Mouse (Mus musculus): Measurements from ENCODE around the gene Ptprn2. TPM values are rescaled to one million over a fixed set of nuclear protein-coding genes. Genes with fewer than 3 reads are reported as not detected.

The Ptprn2 gene
- polyA plus RNA-seq, 1 experiment from 2014 or later, result 0.05 TPM

- Histone ChIP-seq H3K9ac (no peak overlapping the region), H3K27ac (no peak overlapping the region), H3K36me3 (no peaks in the 10 kb centered on the region), H3K9me3 (replicated peaks) (no peaks in the 10 kb centered on the region), H3K4me3 (replicated peaks) (no peak overlapping the region), H3K4me2 (no peak overlapping the region), H3K27me3 (no peaks in the 10 kb centered on the region), H3K4me1 (replicated peaks) (no peaks in the 10 kb centered on the region)
- ATAC-seq (ENCODE audit: low read depth) (no peak), DNase-seq (no peak)
- WGBS (ENCODE audit: insufficient replicate concordance), result 45% methylated on average over 1 of the region's 1 CpGs
These were observed 267.3 kb downstream of the Ptprn2 start for GRCm38 (mm10) chr12:116752784-116753183.

- Histone ChIP-seq H3K27me3 (no peaks in the 10 kb centered on the region), H3K9me3 (replicated peaks) (no peaks in the 10 kb centered on the region), H3K27ac (no peak overlapping the region), H3K4me2 (no peak overlapping the region), H3K36me3 (no peaks in the 10 kb centered on the region), H3K4me3 (replicated peaks) (no peak overlapping the region), H3K4me1 (replicated peaks) (no peaks in the 10 kb centered on the region), H3K9ac (no peak overlapping the region)
- ATAC-seq (ENCODE audit: low read depth) (no peak), DNase-seq (no peak)
These were observed 278.4 kb downstream of the Ptprn2 start for GRCm38 (mm10) chr12:116763961-116764360.

GRCm38 (mm10) chr12:116770911-116771310 lies 285.4 kb downstream of the Ptprn2 start:
- Histone ChIP-seq H3K4me2 (no peak overlapping the region), H3K4me1 (replicated peaks) (no peaks in the 10 kb centered on the region), H3K27me3 (no peaks in the 10 kb centered on the region), H3K27ac (no peak overlapping the region), H3K9me3 (replicated peaks) (0 out of 2 replicates have a peak, but pooled peaks cover 3% of the 10 kb centered on the region), H3K4me3 (replicated peaks) (no peak overlapping the region), H3K36me3 (no peaks in the 10 kb centered on the region), H3K9ac (no peak overlapping the region)
- ATAC-seq (ENCODE audit: low read depth) (no peak), DNase-seq (no peak)
- 45% methylated on average over 6 of the region's 6 CpGs for WGBS (ENCODE audit: insufficient replicate concordance)

GRCm38 (mm10) chr12:116771493-116771892 lies 286.0 kb downstream of the Ptprn2 start:
- Histone ChIP-seq H3K4me1 (replicated peaks) (no peaks in the 10 kb centered on the region), H3K27me3 (no peaks in the 10 kb centered on the region), H3K36me3 (no peaks in the 10 kb centered on the region), H3K9ac (no peak overlapping the region), H3K4me3 (replicated peaks) (no peak overlapping the region), H3K27ac (no peak overlapping the region), H3K9me3 (replicated peaks) (0 out of 2 replicates have a peak, but pooled peaks cover 5% of the 10 kb centered on the region), H3K4me2 (no peak overlapping the region)
- DNase-seq (no peak), ATAC-seq (ENCODE audit: low read depth) (no peak)
- 46% methylated on average over 4 of the region's 4 CpGs for WGBS (ENCODE audit: insufficient replicate concordance)

- Histone ChIP-seq H3K4me2 (no peak overlapping the region), H3K27ac (no peak overlapping the region), H3K4me1 (replicated peaks) (no peaks in the 10 kb centered on the region), H3K27me3 (no peaks in the 10 kb centered on the region), H3K4me3 (replicated peaks) (no peak overlapping the region), H3K36me3 (no peaks in the 10 kb centered on the region), H3K9me3 (replicated peaks) (0 out of 2 replicates have a peak, but pooled peaks cover 6% of the 10 kb centered on the region), H3K9ac (no peak overlapping the region)
- ATAC-seq (ENCODE audit: low read depth), result peak; percentile 79
- WGBS (ENCODE audit: insufficient replicate concordance), result 48% methylated on average over 7 of the region's 7 CpGs
- peak; percentile 3 for DNase-seq
These were observed 286.6 kb downstream of the Ptprn2 start for GRCm38 (mm10) chr12:116772081-116772566.

GRCm38 (mm10) chr12:116773344-116773743 lies 287.8 kb downstream of the Ptprn2 start:
- Histone ChIP-seq H3K9ac (no peak overlapping the region), H3K9me3 (replicated peaks) (0 out of 2 replicates have a peak, but pooled peaks cover 6% of the 10 kb centered on the region), H3K4me2 (no peak overlapping the region), H3K36me3 (no peaks in the 10 kb centered on the region), H3K4me3 (replicated peaks) (no peak overlapping the region), H3K4me1 (replicated peaks) (no peaks in the 10 kb centered on the region), H3K27ac (no peak overlapping the region), H3K27me3 (no peaks in the 10 kb centered on the region)
- no peak for ATAC-seq (ENCODE audit: low read depth)
- DNase-seq, result no peak
- 59% methylated on average over 3 of the region's 3 CpGs for WGBS (ENCODE audit: insufficient replicate concordance)

GRCm38 (mm10) chr12:116776447-116776846 lies 290.9 kb downstream of the Ptprn2 start:
- no peak overlapping the region for H3K27ac ChIP-seq
- H3K9ac ChIP-seq, result no peak overlapping the region
- H3K27me3 ChIP-seq, result no peaks in the 10 kb centered on the region
- ATAC-seq (ENCODE audit: low read depth), result no peak
- no peak for DNase-seq
- H3K4me3 ChIP-seq (replicated peaks), result no peak overlapping the region
- WGBS (ENCODE audit: insufficient replicate concordance), result 68% methylated on average over 8 of the region's 8 CpGs
- H3K4me2 ChIP-seq, result no peak overlapping the region
- H3K9me3 ChIP-seq (replicated peaks), result 0 out of 2 replicates have a peak, but pooled peaks cover 6% of the 10 kb centered on the region
- no peaks in the 10 kb centered on the region for H3K4me1 ChIP-seq (replicated peaks)
- no peaks in the 10 kb centered on the region for H3K36me3 ChIP-seq

- H3K4me1 ChIP-seq (replicated peaks), result no peaks in the 10 kb centered on the region
- ATAC-seq (ENCODE audit: low read depth), result no peak
- H3K27ac ChIP-seq, result no peak overlapping the region
- H3K9ac ChIP-seq, result no peak overlapping the region
- H3K36me3 ChIP-seq, result no peaks in the 10 kb centered on the region
- H3K4me2 ChIP-seq, result no peak overlapping the region
- 49% methylated on average over 4 of the region's 4 CpGs for WGBS (ENCODE audit: insufficient replicate concordance)
- no peak overlapping the region for H3K4me3 ChIP-seq (replicated peaks)
- no peaks in the 10 kb centered on the region for H3K27me3 ChIP-seq
- DNase-seq, result no peak
- H3K9me3 ChIP-seq (replicated peaks), result 0 out of 2 replicates have a peak, but pooled peaks cover 6% of the 10 kb centered on the region
These were observed 292.9 kb downstream of the Ptprn2 start for GRCm38 (mm10) chr12:116778095-116779090.

- H3K4me2 ChIP-seq, result no peak overlapping the region
- no peak overlapping the region for H3K4me3 ChIP-seq (replicated peaks)
- H3K27me3 ChIP-seq, result no peaks in the 10 kb centered on the region
- WGBS (ENCODE audit: insufficient replicate concordance), result 63% methylated on average over 1 of the region's 1 CpGs
- H3K36me3 ChIP-seq, result no peaks in the 10 kb centered on the region
- H3K9me3 ChIP-seq (replicated peaks), result 0 out of 2 replicates have a peak, but pooled peaks cover 2% of the 10 kb centered on the region
- H3K4me1 ChIP-seq (replicated peaks), result no peaks in the 10 kb centered on the region
- ATAC-seq (ENCODE audit: low read depth) (no peak), DNase-seq (no peak)
- H3K27ac ChIP-seq, result no peak overlapping the region
- no peak overlapping the region for H3K9ac ChIP-seq
These were observed 294.9 kb downstream of the Ptprn2 start for GRCm38 (mm10) chr12:116780419-116780818.

GRCm38 (mm10) chr12:116785731-116786130 lies 300.2 kb downstream of the Ptprn2 start:
- Histone ChIP-seq H3K4me1 (replicated peaks) (no peaks in the 10 kb centered on the region), H3K27me3 (no peaks in the 10 kb centered on the region), H3K4me3 (replicated peaks) (no peak overlapping the region), H3K27ac (no peak overlapping the region), H3K4me2 (no peak overlapping the region), H3K9ac (no peak overlapping the region), H3K9me3 (replicated peaks) (no peaks in the 10 kb centered on the region), H3K36me3 (no peaks in the 10 kb centered on the region)
- WGBS (ENCODE audit: insufficient replicate concordance), result 65% methylated on average over 3 of the region's 3 CpGs
- no peak for ATAC-seq (ENCODE audit: low read depth)
- no peak for DNase-seq

- 65% methylated on average over 3 of the region's 3 CpGs for WGBS (ENCODE audit: insufficient replicate concordance)
- no peak for ATAC-seq (ENCODE audit: low read depth)
- Histone ChIP-seq H3K27ac (no peak overlapping the region), H3K9me3 (replicated peaks) (no peaks in the 10 kb centered on the region), H3K36me3 (no peaks in the 10 kb centered on the region), H3K4me2 (no peak overlapping the region), H3K4me1 (replicated peaks) (no peaks in the 10 kb centered on the region), H3K27me3 (no peaks in the 10 kb centered on the region), H3K9ac (no peak overlapping the region), H3K4me3 (replicated peaks) (no peak overlapping the region)
- no peak for DNase-seq
These were observed 302.8 kb downstream of the Ptprn2 start for GRCm38 (mm10) chr12:116788346-116788745.

All from liver, embryonic 13.5 days (tissue).